In the genomic region with DNA sequence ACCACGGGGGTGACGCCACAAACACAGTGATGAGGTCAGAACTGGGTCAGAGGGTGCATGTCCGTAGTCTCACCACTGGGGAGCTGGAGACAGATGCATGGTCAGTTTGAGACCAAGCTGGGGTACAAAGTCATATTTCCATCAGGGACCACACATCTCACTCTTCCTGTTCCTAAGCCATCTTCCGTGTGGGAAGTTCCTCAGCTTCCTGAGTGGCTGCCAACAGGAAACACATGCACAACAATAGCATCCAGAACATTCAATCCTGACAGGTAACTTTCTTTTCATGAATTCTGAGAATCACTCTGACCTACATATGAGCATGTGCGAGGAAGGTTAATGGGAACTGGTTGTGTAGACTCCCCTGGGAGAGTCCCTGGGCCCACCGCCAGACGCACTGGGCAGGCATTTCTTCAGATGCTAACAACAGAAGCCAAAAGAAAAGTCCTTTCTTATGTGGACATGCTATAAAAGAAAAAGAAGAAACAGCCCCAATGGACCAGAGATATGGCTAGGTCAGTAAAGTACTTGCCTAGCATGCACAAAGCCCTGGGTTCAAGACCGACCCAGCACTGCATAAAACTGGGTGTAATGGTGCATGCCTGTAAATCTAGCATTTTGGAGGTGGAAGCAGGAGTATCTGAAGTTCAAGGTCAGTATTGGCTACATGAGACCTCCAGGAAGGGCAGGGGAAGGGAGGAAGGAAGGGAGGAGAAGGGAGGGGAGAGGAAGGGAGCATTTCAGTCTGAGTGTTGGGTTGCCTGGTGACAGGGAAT, we compare ENCODE assay signal across 9 mouse cellular contexts.
DNase-seq lines count a peak whose midpoint lies in the region.
"Had no signal": no experiment of that assay in that cellular context is flagged by ENCODE, and none has a peak within 500 bp of the region (broad histone marks: within the 10 kb centered on the region; RNA-seq: fewer than 3 reads in every experiment).

No protein-coding gene starts in this region.

- DNase-seq in cerebellum, adult 9-11 months = peak; percentile 44
- no peak for DNase-seq in cerebellum, adult 11-12 months
- peak; percentile 71 to 81 for DNase-seq in cerebellum, postnatal 10 days
- DNase-seq in heart, postnatal 10 days = peak; percentile 81 to 88
- peak; percentile 26 for DNase-seq in lung, postnatal 10 days
- DNase-seq in spleen, adult 12 weeks (ENCODE audit: low spot score) = no peak
- no peak for DNase-seq in neural tube, embryonic 10.5 days (ENCODE audit: extremely low spot score, low spot score)
- DNase-seq in embryo, embryonic 11 days = no peak
- DNase-seq: right cerebral cortex, postnatal 14 days had no signal

- intact Hi-C loops in heart, postnatal 10 days (cut with DNase I) = loop anchor here (2.0 kb wide), 1 partner anchor 37 kb away; no protein-coding TSS in a partner anchor

Comparison
In these comparisons a context has a peak if more than half of its experiments do, and no peak if none do; other contexts are left out.
1. DNase-seq: peak in cerebellum, adult 9-11 months (single experiment), cerebellum, postnatal 10 days (2 of 2), heart, postnatal 10 days (2 of 2) and lung, postnatal 10 days (single experiment); none in cerebellum, adult 11-12 months (single experiment), spleen, adult 12 weeks (single experiment), neural tube, embryonic 10.5 days (single experiment) and embryo, embryonic 11 days (single experiment).